Mouse (Mus musculus) CD4-positive, CD25-positive, alpha-beta regulatory T cell, adult 2 months (primary cell): ENCODE measurements around the gene Proser2.

Source experiments
- DNase-seq: peaks from one replicate; pipeline ENCODE4 v3.0.0-alpha.2; 2012; ENCODE audit warnings: low read depth, low spot score

Proser2 gene

DNA sequence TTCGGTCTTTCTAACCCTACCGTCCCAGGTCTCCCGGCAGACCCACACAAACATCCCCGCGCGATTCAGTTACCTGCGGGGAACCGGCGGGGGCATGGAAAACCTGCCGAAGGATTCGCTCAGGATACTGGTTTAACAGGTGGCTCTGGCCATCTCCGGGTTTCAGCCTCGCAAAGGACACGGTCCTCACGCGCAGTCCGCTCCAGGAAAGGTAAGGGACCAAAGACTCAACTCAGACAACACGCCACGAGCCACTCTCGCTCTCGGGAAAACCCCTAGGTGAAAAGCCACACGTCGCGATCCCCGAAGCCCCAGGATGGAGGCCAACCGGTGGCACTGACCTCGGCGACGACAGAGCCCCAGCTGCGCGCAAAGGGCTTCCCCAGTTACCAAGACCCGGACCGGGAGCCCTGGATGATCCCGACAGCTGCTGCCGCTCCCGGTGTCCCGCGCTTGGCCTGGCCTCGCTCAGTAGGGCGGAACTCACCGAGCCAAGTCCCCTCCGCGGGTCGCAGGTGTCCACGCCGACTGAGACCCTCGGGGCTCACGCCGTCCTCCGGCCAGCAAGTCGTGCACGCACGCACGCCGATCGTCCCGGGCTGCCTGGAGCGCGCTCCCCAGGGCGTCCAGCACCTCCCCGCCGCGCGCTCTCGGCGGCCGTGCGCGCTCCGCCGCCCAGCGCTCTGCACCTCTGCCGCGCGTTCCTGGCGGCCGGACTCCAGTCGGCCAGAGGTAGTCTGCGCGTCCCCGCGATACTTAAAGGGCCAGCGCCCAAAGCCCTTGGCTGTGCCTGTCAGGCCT, at the start of gene Proser2:
Gene Proser2 (minus strand): TSS at position 657 of the 801 bp plus-strand sequence.
- peak; percentile 1 for DNase-seq

DNA sequence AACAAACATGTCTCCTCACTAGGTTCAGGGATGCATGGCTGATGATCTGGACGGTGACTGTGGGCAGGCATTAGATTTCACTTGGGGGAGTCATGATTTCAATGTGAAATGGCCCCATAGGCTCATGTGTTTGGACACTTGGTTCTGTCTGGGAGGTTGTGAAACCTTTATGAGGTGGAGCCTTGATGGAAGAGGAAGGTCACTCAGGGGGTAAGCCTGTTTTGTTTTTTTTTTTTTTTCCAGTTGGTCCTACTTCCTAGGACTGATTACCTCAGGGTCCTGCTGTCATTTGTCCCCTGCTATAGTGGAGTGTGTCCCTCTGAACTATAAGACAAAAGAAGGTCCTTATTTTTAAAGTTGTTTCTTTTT, 49.7 kb upstream of the Proser2 start:
- no peak for DNase-seq

DNA sequence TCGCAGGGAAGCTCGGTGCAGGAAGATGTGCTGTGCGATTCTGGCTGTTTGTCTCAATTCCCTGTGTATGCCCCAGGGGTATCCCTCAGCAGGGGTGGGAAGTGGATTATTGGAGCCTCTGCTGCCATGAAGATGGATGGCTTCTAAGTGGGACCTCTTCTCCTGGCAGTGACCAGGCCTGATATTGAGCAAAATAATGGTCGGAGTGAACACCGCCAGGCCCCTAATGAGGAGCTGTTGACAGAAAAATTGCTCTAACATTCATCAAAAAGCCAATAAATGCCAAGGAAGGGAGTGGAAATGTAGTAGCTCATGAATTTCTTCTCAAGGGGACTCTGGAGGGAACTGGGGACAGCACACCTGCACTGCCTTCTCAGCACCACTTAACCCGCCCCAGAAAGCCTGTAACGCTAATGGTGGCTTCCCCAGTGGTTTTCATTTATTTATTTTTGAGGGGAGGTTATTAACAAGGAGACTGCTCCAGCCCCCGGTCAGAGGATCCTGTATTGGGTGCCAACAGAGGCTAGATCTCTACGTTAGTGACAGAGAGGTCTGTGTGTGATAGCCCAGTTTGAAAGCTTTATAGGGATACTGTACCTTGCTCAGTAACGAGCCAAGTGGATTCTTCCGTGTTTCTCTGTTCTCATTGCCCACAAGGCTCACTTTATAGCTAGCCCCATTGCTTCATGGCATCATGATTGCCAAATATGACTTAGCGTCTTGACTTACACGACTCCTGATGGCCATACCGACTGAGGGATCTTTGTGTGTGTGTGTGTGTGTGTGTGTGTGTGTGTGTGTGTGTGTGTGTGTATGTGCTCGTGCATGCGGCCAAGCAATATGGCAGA, 49.1 kb upstream of the Proser2 start:
- no peak for DNase-seq

DNA sequence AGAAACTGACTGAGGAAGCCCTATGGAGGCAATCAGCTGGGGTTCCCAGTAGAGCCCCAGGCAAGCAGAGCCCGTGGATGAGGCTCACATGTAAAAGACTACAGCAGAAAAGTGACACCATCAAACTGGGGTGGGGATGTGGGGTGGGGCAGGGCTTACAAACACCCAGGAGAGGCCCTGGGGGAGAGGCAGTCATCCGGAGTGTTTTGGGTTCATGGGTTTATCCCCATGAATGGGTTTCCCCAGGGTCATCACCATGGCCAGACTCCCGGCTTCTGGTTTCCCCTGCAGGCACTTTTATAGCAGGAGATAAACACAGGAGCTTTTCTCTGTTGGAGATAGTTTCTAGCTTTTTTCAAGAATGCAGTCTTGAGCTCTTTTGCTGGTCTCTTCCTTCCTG, 43.0 kb upstream of the Proser2 start:
- no peak for DNase-seq

DNA sequence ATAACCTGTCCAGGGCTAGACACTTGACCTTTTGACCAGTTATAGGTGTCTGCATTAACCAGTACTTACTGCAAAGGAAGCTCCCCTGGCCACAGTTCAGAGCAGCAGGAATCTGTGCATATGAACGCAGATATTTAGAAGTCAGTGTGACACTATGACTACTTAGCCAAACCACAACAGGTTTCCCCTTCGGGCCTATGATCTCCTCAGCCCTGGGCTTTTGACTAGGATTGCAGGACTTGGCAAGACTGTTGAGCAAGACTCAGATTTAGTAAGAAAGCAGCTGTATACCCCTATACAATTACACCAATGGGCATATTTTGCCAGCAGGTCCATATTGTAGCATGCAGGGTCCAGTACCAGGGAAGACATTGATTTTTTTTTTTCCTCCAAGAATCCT, 38.5 kb upstream of the Proser2 start:
- DNase-seq = no peak

DNA sequence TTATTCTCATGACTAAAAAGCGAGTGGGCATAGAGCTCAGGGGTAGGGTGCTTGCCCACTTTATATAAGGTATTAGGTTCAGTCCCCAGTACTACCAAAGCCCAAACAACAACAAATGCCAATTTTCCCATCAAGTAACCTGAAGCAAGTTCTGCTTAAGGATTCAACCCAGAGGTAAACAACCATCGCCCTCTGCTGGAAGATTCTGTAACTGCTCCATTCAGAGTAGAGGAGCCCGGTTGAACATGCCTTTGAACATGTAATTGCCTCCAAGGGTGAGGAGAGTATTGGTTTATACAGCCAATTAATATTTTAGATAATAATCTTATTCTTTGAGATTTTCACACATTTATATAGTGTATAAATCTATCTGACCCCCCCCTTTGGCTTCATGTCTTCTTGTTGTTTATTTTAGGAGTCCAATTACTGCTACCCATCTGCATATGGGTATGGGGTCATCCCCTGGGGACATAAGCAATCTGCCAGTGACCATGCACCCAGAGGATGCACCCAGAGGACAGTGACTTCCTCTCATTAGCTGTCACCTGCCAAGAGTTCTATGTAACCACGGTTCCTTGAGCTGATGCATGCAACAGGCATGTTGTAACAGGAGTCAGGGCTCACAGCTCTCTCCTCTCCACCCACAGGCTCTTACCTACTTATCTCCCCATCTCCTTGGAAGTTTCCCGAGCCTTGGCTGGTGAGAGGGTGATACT, 38.0 kb upstream of the Proser2 start:
- peak; percentile 78 for DNase-seq

DNA sequence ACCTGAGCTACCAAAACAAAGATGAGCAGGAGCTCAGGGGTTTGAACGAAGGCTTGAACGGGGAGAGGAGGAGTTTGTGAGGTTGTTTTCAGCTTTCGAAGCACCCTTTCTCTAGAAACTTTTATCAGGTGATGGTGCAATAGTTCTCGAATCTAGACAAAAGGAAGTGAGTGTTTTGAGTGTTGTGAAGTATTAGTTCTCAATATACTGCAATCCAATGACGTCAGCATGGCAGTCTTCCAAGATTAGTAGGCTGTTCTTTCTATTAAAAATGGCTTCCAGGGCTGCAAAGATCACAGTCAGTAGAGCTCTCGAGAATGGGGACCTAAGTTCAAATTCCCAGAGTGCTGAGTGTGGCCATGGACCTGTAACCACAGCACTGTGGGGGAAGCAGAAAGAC, 35.8 kb upstream of the Proser2 start:
- DNase-seq = peak; percentile 33

DNA sequence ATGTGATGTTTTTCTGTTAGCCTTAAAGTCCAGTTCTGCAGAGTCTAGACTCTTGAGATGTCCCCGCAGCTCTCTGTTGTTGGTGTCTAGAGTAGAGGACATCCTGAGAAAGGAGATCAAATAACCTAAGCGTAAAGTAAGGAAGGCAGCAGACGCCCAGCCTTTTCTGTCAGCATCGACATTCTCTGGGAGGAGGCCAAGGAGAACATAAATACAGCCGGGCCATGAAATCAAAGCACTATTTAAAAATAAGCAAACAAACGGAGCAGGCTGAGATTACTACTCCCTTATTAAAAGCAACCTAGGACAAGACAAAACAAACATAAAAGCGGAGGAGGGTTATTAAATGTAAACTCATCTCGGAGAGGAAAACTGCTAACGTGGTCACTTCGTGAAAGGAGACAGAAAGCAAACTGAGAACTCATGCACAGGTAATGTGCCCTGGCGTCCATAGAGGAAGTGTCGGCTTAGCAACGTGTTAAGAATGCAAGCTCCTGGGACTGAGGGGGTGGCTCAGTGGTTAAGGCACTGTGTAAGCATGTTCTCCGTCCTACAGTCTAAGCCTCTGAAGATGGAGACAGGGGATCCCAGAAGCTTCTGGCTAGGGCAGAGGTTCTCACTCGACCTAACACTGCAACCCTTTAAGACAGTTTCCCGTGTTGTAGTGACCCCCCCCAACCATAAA, 34.7 kb upstream of the Proser2 start:
- DNase-seq = no peak

DNA sequence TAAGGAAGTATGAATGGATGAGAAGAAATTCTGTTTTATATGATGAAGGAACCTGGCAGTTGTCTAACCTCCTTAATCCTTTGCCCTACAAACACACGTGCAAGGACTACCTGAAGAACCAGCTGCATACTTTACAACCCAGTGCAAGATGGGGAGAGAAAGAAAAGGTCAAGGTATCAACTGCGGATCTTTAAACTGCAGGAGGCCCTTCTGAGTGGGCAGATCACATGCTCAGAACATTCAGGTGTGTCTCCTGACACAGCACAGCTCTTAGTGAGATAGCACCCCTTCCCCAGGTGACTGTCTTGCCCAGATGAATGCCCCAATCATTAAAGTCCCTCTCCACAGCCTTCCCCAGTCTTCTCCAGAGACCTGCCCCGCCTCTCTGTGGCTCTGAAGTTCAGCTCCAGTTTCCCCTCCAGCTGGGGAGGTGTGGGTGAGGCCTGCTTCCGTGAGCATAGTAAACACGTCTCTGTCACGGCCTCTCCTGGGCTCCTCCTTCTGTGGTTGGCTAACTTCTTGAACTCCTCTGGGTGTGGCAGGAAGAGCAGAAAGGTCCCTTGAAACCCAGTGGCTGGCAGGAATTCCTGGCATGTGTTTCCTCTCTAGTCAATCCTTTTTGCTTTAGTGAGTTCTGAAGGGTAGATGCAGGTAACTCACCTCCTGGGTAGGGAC, 32.5 kb upstream of the Proser2 start:
- peak; percentile 61 for DNase-seq

DNA sequence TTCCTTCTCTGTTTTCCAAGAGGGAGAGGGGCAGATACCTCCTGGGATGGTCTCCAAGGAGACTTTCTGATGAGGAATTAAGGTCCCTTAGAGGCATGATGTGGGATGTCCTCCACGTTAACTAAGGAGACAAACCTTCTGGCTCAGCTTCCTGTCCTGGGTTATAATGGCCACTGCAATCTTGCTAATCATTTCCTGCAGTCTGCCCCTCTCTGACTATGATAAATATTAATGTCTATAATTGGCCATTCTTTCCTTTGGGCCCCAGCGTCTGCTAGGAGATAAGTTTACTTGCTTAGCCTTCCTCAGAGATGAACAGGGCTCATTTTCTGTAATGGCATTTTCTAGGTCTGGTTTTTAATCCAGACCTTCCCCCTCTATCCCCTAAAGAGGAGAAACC, 29.7 kb upstream of the Proser2 start:
- no peak for DNase-seq

DNA sequence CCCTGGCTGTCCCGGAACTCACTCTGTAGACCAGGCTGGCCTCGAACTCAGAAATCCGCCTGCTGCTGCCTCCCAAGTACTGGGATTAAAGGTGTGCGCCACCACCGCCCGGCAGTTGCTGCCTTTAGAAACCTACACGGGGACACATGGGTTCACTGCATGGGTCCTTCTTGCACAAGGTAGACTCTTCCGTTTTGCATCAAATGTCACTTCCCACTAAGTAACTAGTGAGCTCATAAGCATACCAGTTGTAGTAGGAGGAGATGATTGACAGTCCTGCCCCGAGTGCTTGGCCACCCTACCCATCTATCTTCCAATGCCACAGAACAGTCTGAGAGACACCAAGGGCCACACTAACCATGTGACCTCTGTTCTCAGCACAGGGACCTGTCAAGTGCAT, 29.2 kb upstream of the Proser2 start:
- DNase-seq = no peak

DNA sequence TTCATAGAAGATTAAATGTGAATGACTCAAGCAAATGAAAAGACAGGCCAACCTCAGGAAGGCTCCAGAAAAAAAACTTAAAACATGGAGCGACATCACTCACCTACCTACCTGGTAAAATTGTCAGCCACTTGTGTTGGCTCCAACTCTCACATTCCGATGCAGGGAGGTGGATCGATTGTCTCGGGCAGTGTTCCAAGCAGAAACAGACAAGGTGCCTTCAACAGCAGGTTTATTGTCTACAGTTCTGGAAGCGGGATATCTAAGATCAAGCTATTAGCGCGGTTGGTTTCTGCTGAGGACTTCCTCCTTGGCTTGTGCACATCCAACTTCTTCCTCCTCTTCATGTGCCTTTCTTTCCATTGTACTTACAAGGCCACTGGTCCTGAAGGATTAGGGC, 27.6 kb upstream of the Proser2 start:
- DNase-seq = no peak

DNA sequence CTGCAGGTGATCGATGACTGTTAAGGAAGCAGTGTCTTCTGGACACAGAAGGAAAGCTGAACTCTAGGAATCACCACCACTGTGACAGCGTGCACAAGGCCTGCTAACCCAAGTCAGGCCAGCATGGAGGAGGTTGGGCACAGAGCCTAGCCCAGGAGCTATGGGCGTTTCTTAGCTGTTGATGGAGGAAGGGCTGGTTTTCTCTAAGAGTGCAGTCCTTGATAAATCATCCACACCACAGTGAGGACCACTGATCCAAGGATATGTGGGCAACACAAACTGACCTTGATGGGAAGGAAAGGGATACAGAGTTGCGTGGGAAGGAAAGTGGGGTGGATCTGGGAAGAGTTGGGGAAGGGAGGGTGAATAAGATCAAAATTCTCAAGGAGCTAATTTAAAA, 27.2 kb upstream of the Proser2 start:
- DNase-seq = no peak

DNA sequence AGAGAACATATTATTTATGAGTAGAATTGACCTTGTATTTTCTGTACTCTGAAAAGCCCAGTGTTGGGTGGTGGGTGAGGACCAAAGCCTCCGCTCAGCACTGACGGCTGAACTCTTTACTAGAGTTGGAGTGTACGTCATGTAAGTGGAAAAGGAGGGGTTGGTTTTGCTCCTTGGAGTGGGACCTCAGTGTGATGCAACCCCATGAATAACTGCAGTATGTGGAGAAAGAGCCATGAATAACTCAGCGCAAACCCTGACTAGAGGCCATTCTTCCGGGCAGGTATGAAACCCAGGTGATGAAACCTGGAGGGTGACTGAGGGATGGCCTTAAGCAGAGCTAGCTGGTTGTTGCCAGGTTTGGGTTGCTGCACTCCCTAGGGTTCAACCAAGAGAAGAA, 19.8 kb upstream of the Proser2 start:
- no peak for DNase-seq

DNA sequence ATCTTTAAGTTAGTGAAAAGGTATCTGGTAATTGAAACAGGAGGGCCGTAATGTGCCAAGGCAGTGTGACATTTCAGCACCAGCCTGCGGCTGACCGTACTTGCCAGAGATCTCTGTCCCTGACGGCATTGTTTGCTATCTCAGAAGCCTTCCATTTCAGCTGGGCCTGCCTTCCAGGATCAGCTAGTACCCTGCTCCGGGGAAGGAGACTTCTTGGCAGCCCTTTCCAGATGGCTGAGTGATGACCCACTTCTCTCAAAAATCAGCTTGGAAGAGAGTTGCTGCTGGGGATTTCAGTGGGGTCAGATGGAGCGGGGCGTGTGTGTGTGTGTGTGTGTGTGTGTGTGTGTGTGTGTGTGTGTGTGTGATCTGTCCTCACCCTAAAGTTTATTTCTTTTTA, 16.9 kb upstream of the Proser2 start:
- no peak for DNase-seq

DNA sequence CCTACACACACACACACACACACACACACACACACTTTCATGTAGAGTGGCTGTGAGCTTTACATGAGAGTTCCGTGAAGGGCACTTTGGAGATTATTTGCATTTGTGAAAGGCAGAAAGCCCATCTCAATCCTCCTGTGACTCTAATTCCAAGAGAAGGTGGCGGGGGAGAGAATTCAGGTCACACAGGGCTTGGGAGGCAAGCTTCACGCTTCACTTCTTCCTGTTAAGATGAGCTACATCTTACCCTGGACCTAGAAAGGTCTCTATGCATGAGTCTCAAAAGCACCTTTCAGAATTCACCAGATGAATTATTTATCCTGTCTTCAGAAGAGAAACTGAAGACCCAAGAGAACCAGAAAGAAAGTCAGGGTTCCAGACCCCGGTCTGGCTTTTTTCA, 16.2 kb upstream of the Proser2 start:
- DNase-seq = no peak

DNA sequence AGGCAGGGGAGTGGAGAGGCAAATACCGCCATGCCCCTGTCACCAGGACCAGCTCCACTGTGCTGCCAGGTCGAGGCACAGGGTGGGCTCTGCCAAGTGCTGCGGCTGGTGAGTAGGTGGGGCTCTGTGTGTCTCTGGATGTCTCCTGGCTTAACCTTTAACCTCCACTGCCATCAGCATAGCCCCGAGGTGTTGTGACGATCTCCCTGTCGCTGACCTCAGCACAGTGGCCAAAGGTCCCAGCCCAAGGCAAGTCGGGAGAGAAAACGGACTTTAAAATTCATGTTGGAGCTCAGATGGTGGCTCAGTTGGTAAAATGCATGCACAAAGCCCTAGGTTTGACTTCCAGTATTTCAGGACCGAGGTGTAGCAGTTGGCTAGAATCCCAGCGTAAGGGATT, 15.6 kb upstream of the Proser2 start:
- no peak for DNase-seq

DNA sequence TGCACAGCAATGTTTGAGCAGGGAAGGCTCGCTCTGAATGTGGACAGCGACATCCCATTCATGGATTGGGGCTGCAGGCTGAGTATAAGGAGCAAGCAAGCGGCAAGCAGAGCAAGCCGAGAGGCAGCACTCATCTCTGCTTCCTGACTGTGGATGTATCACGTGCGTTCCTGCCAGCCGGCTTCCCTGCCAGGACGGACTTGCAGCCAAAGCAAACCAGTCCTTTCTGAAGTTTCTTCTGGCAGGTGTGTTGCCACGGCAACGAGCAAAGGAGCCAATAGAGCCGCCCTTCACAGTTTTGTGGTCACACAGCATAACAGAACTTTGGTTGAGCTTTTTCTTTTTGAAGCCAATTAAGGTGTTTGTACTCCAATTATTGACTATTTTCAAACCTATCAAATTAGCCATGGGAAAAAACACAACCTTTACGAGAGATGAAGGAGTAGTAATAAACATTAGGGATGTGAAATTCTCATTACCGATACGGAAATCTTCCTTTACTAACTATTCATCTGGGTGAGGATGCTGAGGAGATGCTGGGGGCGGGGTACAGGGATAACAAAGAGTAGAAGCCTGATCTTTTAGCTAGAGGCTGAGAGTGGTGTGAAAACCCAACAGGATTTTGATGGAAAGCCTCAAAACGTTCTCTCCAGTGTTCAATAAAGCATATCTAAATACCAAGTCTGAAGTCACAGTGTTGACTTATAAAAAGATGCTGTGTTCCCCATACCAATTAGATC, 13.1 kb upstream of the Proser2 start:
- no peak for DNase-seq

DNA sequence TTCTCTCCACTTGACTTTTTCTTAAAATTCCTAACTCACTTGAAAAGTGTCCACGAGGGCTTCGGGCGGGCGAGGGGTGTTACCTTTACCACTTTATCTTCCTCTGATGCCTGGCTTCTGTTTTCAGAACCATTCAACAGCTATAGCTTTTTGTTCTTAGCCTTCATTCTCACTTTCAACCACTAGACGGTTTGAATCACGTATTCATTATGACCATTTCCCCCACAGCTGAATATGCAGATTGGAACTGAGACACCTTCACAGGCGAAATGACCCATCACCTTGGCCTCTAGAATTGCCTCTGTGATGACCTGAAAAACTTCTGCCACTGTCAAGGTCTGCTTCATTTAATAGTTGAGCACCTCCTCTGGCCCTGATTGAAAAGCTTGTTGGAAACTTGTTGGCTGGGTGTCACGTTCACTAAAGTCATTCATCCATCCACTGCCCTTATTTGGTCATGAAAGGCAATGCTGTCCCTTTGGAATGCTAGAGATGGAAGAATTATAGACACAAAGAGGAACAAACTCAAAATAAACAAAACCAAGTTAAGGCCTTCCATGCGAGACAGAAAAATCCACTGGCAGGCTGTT, 10.7 kb upstream of the Proser2 start:
- no peak for DNase-seq

DNA sequence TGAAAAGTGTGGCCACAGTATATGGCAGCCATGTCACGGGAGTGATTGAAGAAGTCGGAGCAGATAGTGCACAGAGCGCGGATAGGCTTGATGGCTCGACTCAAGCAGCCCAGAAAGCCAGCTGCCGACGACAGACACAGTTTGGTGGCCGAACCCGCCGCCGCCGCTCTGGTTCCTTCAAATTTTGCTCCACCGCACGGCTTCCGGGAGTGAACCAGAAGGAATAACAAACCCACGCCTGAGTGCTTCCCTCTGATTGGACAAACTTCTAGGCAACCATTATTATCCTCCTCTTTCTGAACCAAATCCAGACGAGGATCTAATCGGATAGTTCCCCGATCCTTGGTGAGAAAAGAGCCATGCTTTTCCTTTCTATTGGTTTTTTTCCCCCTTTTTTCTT, 3.9 kb upstream of the Proser2 start:
- no peak for DNase-seq
